Mouse (Mus musculus) bone marrow, adult 2 months (tissue): Measurements from ENCODE around the gene Xpo4.

Experiments
- CTCF ChIP-seq: fragments of 200-500 bp; IDR thresholded peaks from 2 replicates; pipeline ENCODE4 v1.5.1; 2011; ENCODE audit warnings: low read length, control low read depth; ENCODE audit not compliant: control insufficient read depth, insufficient read depth
- POLR2A ChIP-seq: fragments of 200-500 bp; IDR thresholded peaks from 2 replicates; pipeline ENCODE4 v1.6.1; 2011; ENCODE audit warnings: low read depth, mild to moderate bottlenecking, control low read depth, low read length, borderline replicate concordance; ENCODE audit not compliant: control insufficient read depth

DNA sequence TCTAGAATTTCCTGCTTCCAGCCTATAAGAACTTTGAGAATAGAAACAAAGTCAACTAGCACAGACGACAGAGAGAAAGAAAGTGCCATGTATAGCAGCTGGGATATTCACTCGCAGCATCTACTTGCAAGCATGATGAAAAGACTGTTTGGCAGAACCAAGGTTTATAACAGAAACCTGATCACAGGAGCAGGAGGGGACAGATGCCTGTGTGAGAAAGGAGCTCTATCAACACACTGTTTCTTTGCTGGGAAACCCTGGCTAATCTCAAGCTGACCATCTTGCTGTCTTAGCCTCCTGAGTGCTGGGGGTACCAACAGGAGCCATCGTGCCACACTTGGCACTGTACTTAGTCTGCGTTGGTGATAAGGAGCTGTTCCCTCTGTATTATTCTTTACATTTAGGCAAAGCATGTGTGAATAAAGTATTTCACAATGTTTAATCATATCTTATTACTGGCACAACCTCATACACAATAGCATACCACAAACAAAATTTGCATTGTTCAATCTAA lies 55.4 kb downstream of the Xpo4 start:
- no peak for TF ChIP-seq CTCF
- no peak for TF ChIP-seq POLR2A
